Mouse (Mus musculus): ENCODE results near the gene Ntn4. TPM values are rescaled to one million over a fixed set of nuclear protein-coding genes. Genes with fewer than 3 reads are reported as not detected.

Ntn4 gene
- total RNA-seq, 2 experiments from 2014 or later, result 5.9 to 7.0 TPM

- no peak for DNase-seq (ENCODE audit: low spot score in 2 of 2)
These were observed 69.1 kb downstream of the Ntn4 start for GRCm38 (mm10) chr10:93709536-93709935.

- DNase-seq (ENCODE audit: low spot score in 2 of 2), result no peak
These were observed 81.3 kb downstream of the Ntn4 start for GRCm38 (mm10) chr10:93721625-93722337.

GRCm38 (mm10) chr10:93723942-93724542, 83.6 kb downstream of the Ntn4 start:
- no peak for DNase-seq (ENCODE audit: low spot score in 2 of 2)

GRCm38 (mm10) chr10:93728131-93728530, 87.7 kb downstream of the Ntn4 start:
- no peak for DNase-seq (ENCODE audit: low spot score in 2 of 2)

- DNase-seq (ENCODE audit: low spot score in 2 of 2), result peak; percentile 24 to 64
These were observed 90.0 kb downstream of the Ntn4 start for GRCm38 (mm10) chr10:93730514-93730913.

DNA sequence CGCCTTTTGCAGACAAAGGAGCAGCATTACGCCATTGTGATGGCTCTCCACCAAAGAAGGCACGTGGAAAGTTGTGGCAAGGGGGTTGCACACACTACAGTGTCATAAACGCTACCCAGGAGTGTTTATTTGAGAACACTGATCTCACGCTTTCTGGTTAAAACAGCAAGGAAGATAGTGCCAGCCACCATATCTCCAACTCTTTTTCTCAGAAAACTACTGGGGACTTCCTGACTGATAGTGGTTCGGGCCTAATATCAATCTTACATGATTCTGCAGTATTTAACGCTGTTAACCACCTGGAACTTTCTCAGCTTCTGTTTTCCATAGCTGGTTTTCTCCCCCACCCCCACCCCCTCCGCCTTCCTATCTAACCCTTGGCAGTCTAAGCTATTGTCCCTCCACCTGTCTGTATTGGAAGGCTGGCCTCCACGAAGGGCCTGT, 90.8 kb downstream of the Ntn4 start:
- no peak for DNase-seq (ENCODE audit: low spot score in 2 of 2)

DNA sequence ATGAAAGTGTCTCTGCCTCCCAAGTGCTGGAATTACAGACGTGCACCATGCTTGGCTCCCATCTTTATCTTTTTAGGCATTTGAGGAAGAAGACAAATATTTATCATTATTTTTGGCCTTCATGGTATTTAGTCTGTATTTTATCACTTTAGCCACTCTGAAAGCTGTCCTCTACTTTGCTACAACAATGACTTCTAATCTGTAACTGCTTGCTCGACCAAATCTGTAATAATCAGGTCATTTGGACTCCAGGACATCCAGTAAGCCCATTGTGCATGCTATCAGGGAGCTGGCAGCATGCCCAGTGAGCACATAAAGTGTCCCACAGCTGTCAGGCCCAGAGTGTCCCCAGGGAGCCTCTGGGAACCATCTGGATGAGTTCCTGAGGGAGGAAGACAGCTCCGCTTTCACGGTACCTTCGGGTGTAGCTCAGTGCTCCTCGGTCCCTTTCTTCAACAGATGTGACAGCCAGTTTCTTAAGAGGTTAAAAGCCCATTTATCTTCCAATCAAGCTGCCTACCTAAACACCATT, 95.7 kb downstream of the Ntn4 start:
- DNase-seq (ENCODE audit: low spot score in 2 of 2), result no peak

- no peak for DNase-seq (ENCODE audit: low spot score in 2 of 2)
These were observed 96.6 kb downstream of the Ntn4 start for GRCm38 (mm10) chr10:93737080-93737479.

DNA sequence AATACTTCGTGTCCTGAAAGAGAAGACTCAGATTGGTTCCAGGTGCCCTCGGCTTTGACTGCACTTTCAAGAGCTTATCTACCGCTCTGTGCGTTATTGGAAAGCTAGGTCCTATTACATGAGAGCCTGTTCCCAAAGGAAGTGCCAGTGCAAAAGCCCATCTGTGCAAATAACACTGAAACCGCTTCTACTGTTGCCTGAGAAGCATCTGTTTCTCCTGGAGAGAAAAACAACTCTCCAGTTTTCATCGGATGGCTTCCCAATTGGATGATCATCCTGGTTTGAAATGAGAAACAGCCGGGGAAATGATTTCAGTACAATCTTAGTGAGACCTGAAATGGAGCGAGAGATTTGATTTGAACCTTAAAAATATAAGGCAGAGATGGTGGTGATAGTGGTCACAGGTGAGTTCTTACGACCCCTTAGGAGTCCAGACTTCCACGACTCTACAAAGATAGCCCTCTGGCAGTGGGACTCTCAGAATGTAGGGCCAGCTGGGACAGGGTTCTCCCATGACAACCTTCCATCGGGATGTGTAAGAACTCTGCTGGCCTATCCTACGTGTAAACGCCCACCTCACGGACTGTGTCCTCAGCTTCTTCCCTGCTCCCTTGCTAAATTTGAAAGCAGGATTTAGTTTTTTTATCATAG, 101.1 kb downstream of the Ntn4 start:
- DNase-seq (ENCODE audit: low spot score in 2 of 2), result peak; percentile 9 to 72

DNA sequence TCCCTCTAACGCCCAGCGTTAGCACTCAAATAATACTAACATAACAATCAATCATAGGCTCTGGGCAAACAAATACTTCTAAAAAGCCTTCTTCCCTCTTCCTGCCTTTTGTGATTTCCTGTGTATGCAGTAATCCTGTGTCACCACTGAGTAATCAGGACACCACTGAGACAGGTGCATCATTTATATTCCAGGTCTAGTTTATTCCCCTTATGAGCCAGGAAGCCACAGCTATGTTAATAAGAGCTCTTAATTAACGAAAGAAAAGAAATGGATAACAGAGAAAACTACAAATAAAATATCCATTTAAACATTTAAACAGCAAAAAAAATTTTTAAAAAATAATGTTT, 101.6 kb downstream of the Ntn4 start:
- DNase-seq (ENCODE audit: low spot score in 2 of 2), result no peak

DNA sequence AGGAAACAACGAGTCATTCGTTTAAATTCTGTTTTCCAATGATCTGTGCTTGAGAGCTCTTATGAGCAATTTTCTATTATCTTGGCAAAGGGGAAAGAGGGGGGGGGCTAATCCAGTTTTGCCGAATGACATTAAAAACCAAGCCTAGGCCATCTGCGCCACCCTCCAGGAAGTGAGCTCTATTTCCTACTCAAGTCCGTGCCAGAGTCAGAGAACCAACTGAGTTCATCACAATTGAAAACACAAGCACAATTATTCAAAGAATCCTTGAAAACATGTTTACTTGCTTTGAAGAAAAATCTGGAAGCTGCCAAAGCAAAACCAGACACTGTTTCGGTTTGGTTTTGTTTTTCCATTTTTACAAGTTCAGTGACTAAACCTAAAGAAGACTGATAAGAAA, 102.1 kb downstream of the Ntn4 start:
- DNase-seq (ENCODE audit: low spot score in 2 of 2), result no peak

- no peak for DNase-seq (ENCODE audit: low spot score in 2 of 2)
These were observed 109.0 kb downstream of the Ntn4 start for GRCm38 (mm10) chr10:93749267-93750192.

DNA sequence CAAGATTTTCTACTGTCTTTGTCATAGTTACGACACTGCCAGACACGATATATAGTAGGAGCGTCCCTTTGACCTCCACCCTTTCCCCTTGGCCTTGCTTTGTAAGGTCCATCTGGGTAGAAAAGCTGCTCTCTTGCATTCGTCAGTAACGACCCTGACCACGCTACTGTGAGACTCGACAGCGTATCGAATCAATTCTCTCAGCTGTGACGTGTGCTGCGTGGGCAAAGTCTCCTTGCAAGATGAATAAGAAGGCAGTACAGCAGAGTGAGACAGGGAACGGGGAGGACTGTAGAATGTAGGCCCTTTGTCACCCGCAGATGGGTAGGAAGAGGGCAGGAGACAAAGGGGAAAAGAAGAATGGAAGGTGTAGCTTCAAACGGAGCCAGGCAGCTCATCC, 110.8 kb downstream of the Ntn4 start:
- no peak for DNase-seq (ENCODE audit: low spot score in 2 of 2)

GRCm38 (mm10) chr10:93753711-93754391, 113.4 kb downstream of the Ntn4 start:
- DNase-seq (ENCODE audit: low spot score in 2 of 2), result no peak

- DNase-seq (ENCODE audit: low spot score in 2 of 2), result no peak
These were observed 115.7 kb downstream of the Ntn4 start for GRCm38 (mm10) chr10:93756211-93756610.

GRCm38 (mm10) chr10:93759644-93760043, 119.2 kb downstream of the Ntn4 start:
- peak in 1 of 2 experiments; percentile 26 for DNase-seq (ENCODE audit: low spot score in 2 of 2)

DNA sequence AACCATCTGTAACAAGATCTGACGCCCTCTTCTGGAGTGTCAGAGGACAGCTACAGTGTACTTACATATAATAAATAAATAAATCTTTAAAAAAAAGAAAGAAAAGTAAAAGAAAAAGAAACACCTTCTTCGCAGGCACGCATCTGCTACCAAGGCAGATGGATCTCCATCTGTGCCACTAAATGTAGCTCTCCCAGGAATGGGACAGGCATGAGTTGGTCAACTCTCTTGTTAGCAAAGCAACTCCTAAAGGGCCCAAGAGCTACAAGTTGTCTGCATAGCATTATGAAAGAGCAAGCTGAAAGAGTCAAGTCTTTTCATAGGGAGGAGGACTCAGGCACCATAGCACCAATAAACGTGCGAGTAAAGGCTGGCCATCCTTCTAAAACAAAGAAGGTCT, 119.9 kb downstream of the Ntn4 start:
- no peak for DNase-seq (ENCODE audit: low spot score in 2 of 2)

DNA sequence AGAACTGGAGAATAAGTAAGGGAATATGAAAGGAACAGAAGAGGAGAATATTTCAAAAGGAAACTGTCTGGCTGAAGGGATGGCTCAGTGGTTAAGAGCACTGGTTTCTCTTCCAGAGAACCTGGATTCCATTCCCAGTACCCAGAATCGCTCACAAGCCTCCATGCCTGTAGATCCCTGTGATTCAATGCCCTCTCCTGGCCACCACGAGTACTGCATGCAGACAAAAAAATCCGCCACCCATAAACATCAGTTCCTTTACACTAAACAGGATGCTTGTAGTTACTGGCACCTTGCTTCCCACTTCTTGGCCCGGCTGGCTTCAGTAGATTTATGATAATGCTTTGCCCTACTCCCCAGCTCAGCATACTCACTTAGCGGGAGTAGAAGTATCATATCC, 122.6 kb downstream of the Ntn4 start:
- no peak for DNase-seq (ENCODE audit: low spot score in 2 of 2)

- DNase-seq (ENCODE audit: low spot score in 2 of 2), result no peak
These were observed 125.7 kb downstream of the Ntn4 start for GRCm38 (mm10) chr10:93766221-93766620.

GRCm38 (mm10) chr10:93767245-93767644, 126.8 kb downstream of the Ntn4 start:
- DNase-seq (ENCODE audit: low spot score in 2 of 2), result no peak

DNA sequence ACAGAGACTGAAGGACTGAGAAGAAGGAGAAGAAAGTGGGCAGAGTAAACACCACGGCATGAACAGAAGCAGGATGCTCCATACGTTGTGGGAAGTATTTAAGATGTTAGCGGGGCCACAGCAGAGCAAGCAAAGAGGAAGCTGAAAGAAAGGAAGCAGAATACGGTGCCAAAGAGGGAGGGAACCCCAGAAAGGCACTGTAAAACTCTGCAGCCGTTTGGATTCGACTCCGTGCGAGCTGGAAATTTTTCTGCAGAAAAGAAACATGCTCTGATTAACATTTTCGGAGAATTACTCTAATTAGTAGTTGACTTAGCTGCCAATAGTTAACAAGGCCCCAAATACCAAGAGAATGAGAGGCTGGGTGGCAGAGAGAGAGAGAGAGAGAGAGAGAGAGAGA, 127.7 kb downstream of the Ntn4 start:
- DNase-seq (ENCODE audit: low spot score in 2 of 2), result peak; percentile 13 to 52

Data from layer of hippocampus, postnatal 14 days (tissue).